Mouse (Mus musculus) liver, postnatal 0 days (tissue): ENCODE results near the gene Cysrt1. TPM values are rescaled to one million over a fixed set of nuclear protein-coding genes. Genes with fewer than 3 reads are reported as not detected.

Experiments
- ATAC-seq: fragments of 200-750 bp; cut with Nextera tagmentation; 2 replicates; pipeline ENCODE4 v1.8.0; 2017; ENCODE audit warnings: mild to moderate bottlenecking, moderate library complexity
- DNase-seq: peaks from one replicate; pipeline ENCODE4 v3.0.0-alpha.2; 2016
- H3K27ac ChIP-seq: fragments of 300-500 bp; sonication (generic); 2 replicates; pipeline ENCODE4 v1.5.1; 2014; ENCODE audit warnings: antibody characterized with exemption, moderate library complexity, mild to moderate bottlenecking, low read depth
- H3K27me3 ChIP-seq: fragments of 300-500 bp; sonication (generic); 2 replicates; pipeline ENCODE4 v1.6.1; 2014; ENCODE audit warnings: low read length, control low read depth, mixed read lengths; ENCODE audit not compliant: insufficient read depth
- H3K36me3 ChIP-seq: fragments of 300-500 bp; sonication (generic); replicated peaks from 2 replicates; pipeline ENCODE4 v1.6.1; 2014; ENCODE audit warnings: mild to moderate bottlenecking, control low read depth, low read length, moderate library complexity, mixed read lengths; ENCODE audit not compliant: insufficient read depth
- H3K4me1 ChIP-seq: fragments of 300-500 bp; sonication (generic); 2 replicates; pipeline ENCODE4 v1.6.1; 2014; ENCODE audit warnings: antibody characterized with exemption, mild to moderate bottlenecking, control low read depth; ENCODE audit not compliant: insufficient read depth
- H3K4me2 ChIP-seq: fragments of 300-500 bp; sonication (generic); 2 replicates; pipeline ENCODE4 v1.6.1; 2014; ENCODE audit warnings: low read depth, mild to moderate bottlenecking, low read length, moderate library complexity, mixed read lengths
- H3K4me3 ChIP-seq: fragments of 300-500 bp; sonication (generic); 2 replicates; pipeline ENCODE4 v1.5.1; 2014; ENCODE audit warnings: low read depth, low read length
- H3K9ac ChIP-seq: fragments of 300-500 bp; sonication (generic); replicated peaks from 2 replicates; pipeline ENCODE4 v1.6.1; 2014; ENCODE audit warnings: mild to moderate bottlenecking, moderate library complexity
- H3K9me3 ChIP-seq: fragments of 300-500 bp; sonication (generic); 2 replicates; pipeline ENCODE4 v1.6.1; 2016; ENCODE audit warnings: mild to moderate bottlenecking, control low read depth, low read length, mixed read lengths
- CTCF ChIP-seq: sonication (generic); IDR thresholded peaks from 2 replicates; pipeline ENCODE4 v1.5.1; 2016; ENCODE audit warnings: antibody characterized with exemption, low read depth
- EP300 ChIP-seq: IDR thresholded peaks from 2 replicates; pipeline ENCODE4 v1.6.1; 2016; ENCODE audit warnings: antibody characterized with exemption, low read depth, mild to moderate bottlenecking
- WGBS: fragments of 180-500 bp; shearing (Covaris S2); extraction: QIAGEN DNeasy Blood & Tissue Kit; methylation state at CpG from one replicate; pipeline ENCODE4 v1.1.7; 2014; ENCODE audit not compliant: insufficient replicate concordance; 5-methylcytosine and 5-hydroxymethylcytosine counted together
- polyA plus RNA-seq: library from polyadenylated mRNA; unstranded; fragments of >200 nt; fragmentation: Nextera tagmentation; extraction: Ambion mirVana; gene quantifications from 2 replicates; pipeline ENCODE4 v1.2.1, GENCODE M21; 2015

The Cysrt1 gene
- polyA plus RNA-seq, 1 experiment from 2014 or later: not detected

DNA sequence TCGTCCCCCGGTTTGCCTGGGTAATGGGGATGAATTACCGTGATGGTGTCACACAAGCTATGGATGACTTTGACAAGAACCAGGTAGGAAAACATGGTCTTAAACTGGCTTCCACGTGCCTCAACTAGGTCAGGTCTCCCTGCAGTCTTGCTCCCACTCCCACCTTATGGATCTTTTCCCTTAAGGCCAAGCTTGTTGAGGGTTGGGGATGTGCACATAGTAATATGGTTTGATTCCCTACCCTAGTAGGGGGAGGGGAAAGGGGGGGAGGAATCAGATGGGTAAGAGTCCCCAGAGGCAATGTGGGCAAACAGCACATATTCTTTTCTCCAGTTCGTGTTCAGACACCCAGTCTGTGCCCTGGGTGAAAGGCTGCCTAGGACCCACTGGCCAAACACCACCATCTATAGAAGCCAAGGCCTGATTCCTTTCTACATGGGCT is 20.9 kb downstream of the Cysrt1 start:
- Histone ChIP-seq H3K4me1 (peaks cover 15% of the 10 kb centered on the region), H3K27me3 (no peaks in the 10 kb centered on the region), H3K9me3 (no peaks in the 10 kb centered on the region), H3K27ac (no peak overlapping the region), H3K9ac (no peak overlapping the region), H3K4me3 (no peak overlapping the region), H3K4me2 (no peak overlapping the region), H3K36me3 (peaks cover 13% of the 10 kb centered on the region)
- 77% methylated on average over 5 of the region's 5 CpGs for WGBS
- TF ChIP-seq CTCF: no peak
- TF ChIP-seq EP300: no peak
- no peak for ATAC-seq
- no peak for DNase-seq

DNA sequence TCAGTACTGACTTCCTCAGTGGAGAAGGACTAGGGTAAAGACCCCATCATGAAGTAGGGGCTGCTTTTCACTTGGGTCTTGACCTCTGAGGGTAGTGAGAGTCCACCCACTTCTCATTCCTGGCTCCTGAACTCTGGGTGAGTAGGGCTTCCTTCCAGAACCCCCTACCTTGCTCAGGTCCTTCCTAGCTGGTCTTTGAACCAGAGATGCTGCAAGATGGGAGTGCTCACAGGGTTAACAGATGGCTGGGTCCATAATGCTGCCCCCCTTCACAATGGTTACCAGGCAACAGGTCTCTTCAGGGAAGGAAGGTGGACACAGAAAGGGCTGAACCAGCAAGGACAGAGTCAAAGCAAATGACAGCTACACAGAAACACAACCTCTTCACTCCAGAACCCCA is 23.8 kb downstream of the Cysrt1 start, which contains the start of gene Fam166a:
Gene Fam166a (plus strand): TSS at position 301 of the 400 bp plus-strand sequence.
- no peaks in the 10 kb centered on the region for H3K27me3 ChIP-seq
- H3K4me3 ChIP-seq: no peak within 1 kb of the TSS
- H3K4me1 ChIP-seq: peaks cover 7% of the 10 kb centered on the region; the same call in 1 of the 2 replicates
- TF ChIP-seq CTCF: no peak
- no peak for TF ChIP-seq EP300
- peaks cover 10% of the 10 kb centered on the region for H3K36me3 ChIP-seq
- H3K4me2 ChIP-seq: no peak within 1 kb of the TSS
- no peak within 1 kb of the TSS for H3K27ac ChIP-seq
- H3K9me3 ChIP-seq: no peaks in the 10 kb centered on the region
- ATAC-seq: no peak
- no peak within 1 kb of the TSS for H3K9ac ChIP-seq
- DNase-seq: no peak

- TF ChIP-seq EP300: no peak
- no peak for TF ChIP-seq CTCF
- Histone ChIP-seq H3K4me1 (0 out of 2 replicates have a peak, but pooled peaks cover 2% of the 10 kb centered on the region), H3K36me3 (peaks cover 7% of the 10 kb centered on the region), H3K27me3 (no peaks in the 10 kb centered on the region), H3K4me3 (no peak overlapping the region), H3K9me3 (no peaks in the 10 kb centered on the region), H3K27ac (no peak overlapping the region), H3K4me2 (no peak overlapping the region), H3K9ac (no peak overlapping the region)
- ATAC-seq (no peak), DNase-seq (no peak)
- 57% methylated on average over 2 of the region's 2 CpGs for WGBS
These were observed 24.6 kb downstream of the Cysrt1 start for GRCm38 (mm10) chr2:25217666-25218065.

GRCm38 (mm10) chr2:25214444-25214843 is 27.8 kb downstream of the Cysrt1 start, which contains the start of gene Stpg3:
Gene Stpg3, minus strand, starts transcription at chr2:25214637.
- peaks cover 3% of the 10 kb centered on the region; the same call in 1 of the 2 replicates for H3K36me3 ChIP-seq
- H3K27ac ChIP-seq: no peak within 1 kb of the TSS
- WGBS: 71% methylated on average over 3 of the region's 3 CpGs
- peaks cover 16% of the 10 kb centered on the region for H3K4me1 ChIP-seq
- DNase-seq (no peak), ATAC-seq (no peak)
- TF ChIP-seq CTCF (no peak), EP300 (no peak)
- no peak within 1 kb of the TSS for H3K9ac ChIP-seq
- no peaks in the 10 kb centered on the region for H3K9me3 ChIP-seq
- H3K27me3 ChIP-seq: no peaks in the 10 kb centered on the region
- no peak within 1 kb of the TSS for H3K4me2 ChIP-seq
- no peak within 1 kb of the TSS for H3K4me3 ChIP-seq

GRCm38 (mm10) chr2:25213266-25213865 is 28.9 kb downstream of the Cysrt1 start:
- TF ChIP-seq EP300 (no peak), CTCF (no peak)
- Histone ChIP-seq H3K4me1 (peaks cover 16% of the 10 kb centered on the region), H3K4me3 (no peak overlapping the region), H3K9ac (no peak overlapping the region), H3K9me3 (no peaks in the 10 kb centered on the region), H3K27ac (no peak overlapping the region), H3K36me3 (peaks cover 3% of the 10 kb centered on the region; the same call in 1 of the 2 replicates), H3K27me3 (no peaks in the 10 kb centered on the region), H3K4me2 (no peak overlapping the region)
- WGBS: 74% methylated on average over 23 of the region's 23 CpGs
- ATAC-seq: no peak
- DNase-seq: no peak

DNA sequence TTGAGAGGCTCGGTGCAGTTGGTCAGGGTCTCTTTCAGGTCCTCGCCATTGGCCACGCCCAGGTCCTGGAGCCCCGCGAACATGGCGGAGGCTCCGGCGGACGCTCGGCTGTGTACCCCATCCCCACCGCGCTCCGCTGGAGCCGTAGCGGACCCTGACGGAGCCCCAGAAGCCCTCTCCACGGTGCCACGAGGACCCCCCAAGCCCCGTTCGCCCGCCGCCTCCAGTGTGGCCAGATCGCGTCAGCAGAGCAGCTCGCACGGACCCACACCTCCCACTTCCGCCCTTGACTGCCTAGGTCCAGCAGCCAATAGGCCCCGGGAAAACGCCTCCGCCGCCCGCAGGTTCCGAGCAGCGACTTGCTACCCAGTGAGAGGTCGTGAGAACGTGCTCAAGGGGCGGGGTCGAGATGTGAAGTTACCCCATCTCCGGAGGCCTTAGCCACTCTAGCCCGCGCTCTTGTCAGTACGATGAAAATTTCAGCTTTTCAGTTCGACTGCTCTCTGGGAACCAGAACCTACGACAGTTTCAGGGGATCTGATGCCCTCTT is 31.1 kb downstream of the Cysrt1 start, which contains the start of gene Nelfb:
Gene Nelfb (minus strand): TSS at position 369 of the 550 bp plus-strand sequence.
- ATAC-seq: peak; percentile 97
- Histone ChIP-seq H3K27ac (peak within 1 kb of the TSS; percentile 89), H3K4me3 (peak within 1 kb of the TSS; percentile 89), H3K9me3 (no peaks in the 10 kb centered on the region), H3K4me2 (peak within 1 kb of the TSS; percentile 77), H3K4me1 (peaks cover 16% of the 10 kb centered on the region), H3K27me3 (no peaks in the 10 kb centered on the region), H3K36me3 (peaks cover 22% of the 10 kb centered on the region), H3K9ac (peak within 1 kb of the TSS; percentile 92)
- WGBS: 2% methylated on average over 44 of the region's 44 CpGs
- peak; percentile 93 for DNase-seq
- TF ChIP-seq EP300 (0 out of 2 replicates have a peak, but pooled peaks have one; percentile 27), CTCF (no peak)
